13 mouse cellular contexts compared by ENCODE assay signal in the genomic region with DNA sequence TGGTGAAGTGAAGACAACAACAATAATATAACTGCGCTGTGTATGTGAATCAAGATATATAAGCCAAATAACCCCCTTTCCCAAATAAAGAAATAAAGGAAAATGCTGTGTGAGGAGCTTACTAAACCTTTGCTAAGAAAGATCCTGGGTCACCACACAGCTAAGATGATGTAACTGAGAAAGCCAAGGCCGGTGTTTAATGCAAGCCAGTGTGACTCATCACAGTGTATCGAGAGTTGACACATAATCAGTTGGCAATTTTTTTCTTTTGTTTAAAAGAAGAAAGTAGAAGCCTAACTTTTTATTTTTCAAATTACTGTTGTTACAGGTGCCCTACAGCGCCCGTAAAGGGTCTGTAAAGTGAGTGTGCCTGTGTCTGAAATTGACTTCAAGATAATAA.
"Had no signal": no experiment of that assay in that cellular context is flagged by ENCODE, and none has a peak within 500 bp of the region (broad histone marks: within the 10 kb centered on the region; RNA-seq: fewer than 3 reads in every experiment).

No protein-coding gene starts in this region.

- H3K27ac ChIP-seq: kidney, postnatal 0 days; layer of hippocampus, adult 2 months; liver, embryonic 13.5 days; midbrain, embryonic 12.5 days; midbrain, embryonic 15.5 days; neural tube, embryonic 13.5 days had no signal

- H3K9me3 ChIP-seq: liver, embryonic 13.5 days; midbrain, embryonic 12.5 days; midbrain, embryonic 15.5 days; neural tube, embryonic 13.5 days had no signal

- H3K4me2 ChIP-seq: liver, embryonic 13.5 days; midbrain, embryonic 12.5 days; midbrain, embryonic 15.5 days; neural tube, embryonic 13.5 days had no signal

- DNase-seq: kidney, postnatal 25 days; layer of hippocampus, adult 9-11 months; liver, embryonic 13.5 days; lung, adult 2 months; lung, postnatal 14 days; lung, postnatal 4 days; thymus, adult 18-20 months; thymus, postnatal 36 days had no signal

- H3K4me1 ChIP-seq: liver, embryonic 13.5 days; midbrain, embryonic 12.5 days; midbrain, embryonic 15.5 days; neural tube, embryonic 13.5 days had no signal

- ATAC-seq: midbrain, embryonic 15.5 days had no signal

- H3K4me3 ChIP-seq: layer of hippocampus, adult 2 months; liver, embryonic 13.5 days; midbrain, embryonic 12.5 days; midbrain, embryonic 15.5 days; neural tube, embryonic 13.5 days had no signal

- H3K27me3 ChIP-seq: liver, embryonic 13.5 days; midbrain, embryonic 12.5 days; midbrain, embryonic 15.5 days; neural tube, embryonic 13.5 days had no signal

- H3K9ac ChIP-seq: liver, embryonic 13.5 days; midbrain, embryonic 12.5 days; midbrain, embryonic 15.5 days; neural tube, embryonic 13.5 days had no signal
